Mouse (Mus musculus) right cerebral cortex, postnatal 36 days (tissue): ENCODE data around the gene Sema7a.

Experiments
- DNase-seq, 2 experiments: peaks; one replicate each; pipeline ENCODE4 v3.0.0; 2022; ENCODE audit warnings: low spot score in 2 of 2, mixed read lengths in 1 of 2

Sema7a gene

GRCm38 (mm10) chr9:57938225-57939055 is 1.5 kb upstream of the Sema7a start:
- DNase-seq = no peak

GRCm38 (mm10) chr9:57940349-57940794 is 460 bp downstream of the Sema7a start:
- no peak for DNase-seq

- no peak for DNase-seq
These were observed 1.1 kb downstream of the Sema7a start for GRCm38 (mm10) chr9:57940861-57941638.

GRCm38 (mm10) chr9:57942039-57942438 is 2.1 kb downstream of the Sema7a start:
- no peak for DNase-seq

- DNase-seq = no peak
These were observed 3.2 kb downstream of the Sema7a start for GRCm38 (mm10) chr9:57943067-57943466.

GRCm38 (mm10) chr9:57944572-57944971 is 4.7 kb downstream of the Sema7a start:
- no peak for DNase-seq

GRCm38 (mm10) chr9:57945771-57946616 is 6.1 kb downstream of the Sema7a start:
- DNase-seq = no peak

- DNase-seq = no peak
These were observed 7.6 kb downstream of the Sema7a start for GRCm38 (mm10) chr9:57947381-57948030.

- DNase-seq = no peak
These were observed 8.5 kb downstream of the Sema7a start for GRCm38 (mm10) chr9:57948333-57948931.

- DNase-seq = no peak
These were observed 9.3 kb downstream of the Sema7a start for GRCm38 (mm10) chr9:57949102-57949704.

GRCm38 (mm10) chr9:57949879-57950278 is 10.0 kb downstream of the Sema7a start:
- DNase-seq = no peak

GRCm38 (mm10) chr9:57950519-57950918 is 10.6 kb downstream of the Sema7a start:
- no peak for DNase-seq

- no peak for DNase-seq
These were observed 12.1 kb downstream of the Sema7a start for GRCm38 (mm10) chr9:57951993-57952392.

- DNase-seq = no peak
These were observed 15.2 kb downstream of the Sema7a start for GRCm38 (mm10) chr9:57954962-57955744.

GRCm38 (mm10) chr9:57955764-57956163 is 15.9 kb downstream of the Sema7a start:
- DNase-seq = no peak

- DNase-seq = no peak
These were observed 16.4 kb downstream of the Sema7a start for GRCm38 (mm10) chr9:57956196-57956837.

GRCm38 (mm10) chr9:57956838-57957236 is 16.9 kb downstream of the Sema7a start:
- no peak for DNase-seq

GRCm38 (mm10) chr9:57958615-57959014 is 18.7 kb downstream of the Sema7a start:
- no peak for DNase-seq

GRCm38 (mm10) chr9:57959399-57959798 is 19.5 kb downstream of the Sema7a start:
- DNase-seq = no peak
